Mouse (Mus musculus): ENCODE data around the gene Slc1a4. TPM values are rescaled to one million over a fixed set of nuclear protein-coding genes. Genes with fewer than 3 reads are reported as not detected.

The Slc1a4 gene
- polyA plus RNA-seq, 1 experiment from 2014 or later = 4.8 TPM

- 77% methylated on average over 11 of the region's 11 CpGs for WGBS
- no peak for DNase-seq (ENCODE audit: low spot score)
- no peak overlapping the region for H3K27ac ChIP-seq
- no peak overlapping the region for H3K4me2 ChIP-seq (ENCODE audit: low read length)
- ATAC-seq (replicated peaks; ENCODE audit: low FRiP score, low read depth) = no peak
- H3K4me1 ChIP-seq (replicated peaks; ENCODE audit: insufficient read depth, low read length) = no peaks in the 10 kb centered on the region
- H3K36me3 ChIP-seq (ENCODE audit: insufficient read depth, low read length) = no peaks in the 10 kb centered on the region
- H3K4me3 ChIP-seq (replicated peaks; ENCODE audit: low read depth, low read length) = no peak overlapping the region
- H3K27me3 ChIP-seq (ENCODE audit: insufficient read depth, low read length) = no peaks in the 10 kb centered on the region
- no peak overlapping the region for H3K9ac ChIP-seq (ENCODE audit: low read depth, low read length)
- H3K9me3 ChIP-seq (replicated peaks; ENCODE audit: low read length) = no peaks in the 10 kb centered on the region
- no peak for TF ChIP-seq CTCF (IDR thresholded peaks at IDR 0.05; ENCODE audit: low read depth)
Observed at GRCm38 (mm10) chr11:20326328-20326995, 6.1 kb downstream of the Slc1a4 start.

- 87% methylated on average over 9 of the region's 9 CpGs for WGBS
- Histone ChIP-seq H3K27ac (no peak overlapping the region), H3K4me1 (replicated peaks; ENCODE audit: insufficient read depth, low read length) (no peaks in the 10 kb centered on the region), H3K9ac (ENCODE audit: low read depth, low read length) (no peak overlapping the region), H3K27me3 (ENCODE audit: insufficient read depth, low read length) (no peaks in the 10 kb centered on the region), H3K36me3 (ENCODE audit: insufficient read depth, low read length) (no peaks in the 10 kb centered on the region), H3K4me3 (replicated peaks; ENCODE audit: low read depth, low read length) (no peak overlapping the region), H3K4me2 (ENCODE audit: low read length) (no peak overlapping the region), H3K9me3 (replicated peaks; ENCODE audit: low read length) (no peaks in the 10 kb centered on the region)
- DNase-seq (ENCODE audit: low spot score) (no peak), ATAC-seq (replicated peaks; ENCODE audit: low FRiP score, low read depth) (no peak)
- TF ChIP-seq CTCF (IDR thresholded peaks at IDR 0.05; ENCODE audit: low read depth) = no peak
Observed at GRCm38 (mm10) chr11:20325073-20325694, 7.3 kb downstream of the Slc1a4 start.

GRCm38 (mm10) chr11:20324006-20324405 lies 8.5 kb downstream of the Slc1a4 start:
- Histone ChIP-seq H3K27me3 (ENCODE audit: insufficient read depth, low read length) (no peaks in the 10 kb centered on the region), H3K36me3 (ENCODE audit: insufficient read depth, low read length) (no peaks in the 10 kb centered on the region), H3K9me3 (replicated peaks; ENCODE audit: low read length) (no peaks in the 10 kb centered on the region), H3K4me2 (ENCODE audit: low read length) (no peak overlapping the region), H3K27ac (no peak overlapping the region), H3K4me3 (replicated peaks; ENCODE audit: low read depth, low read length) (no peak overlapping the region), H3K9ac (ENCODE audit: low read depth, low read length) (no peak overlapping the region), H3K4me1 (replicated peaks; ENCODE audit: insufficient read depth, low read length) (no peaks in the 10 kb centered on the region)
- TF ChIP-seq CTCF (IDR thresholded peaks at IDR 0.05; ENCODE audit: low read depth) = no peak
- DNase-seq (ENCODE audit: low spot score) = no peak
- 98% methylated on average over 3 of the region's 3 CpGs for whole genome bisulfite sequencing
- ATAC-seq (replicated peaks; ENCODE audit: low FRiP score, low read depth) = no peak

DNA sequence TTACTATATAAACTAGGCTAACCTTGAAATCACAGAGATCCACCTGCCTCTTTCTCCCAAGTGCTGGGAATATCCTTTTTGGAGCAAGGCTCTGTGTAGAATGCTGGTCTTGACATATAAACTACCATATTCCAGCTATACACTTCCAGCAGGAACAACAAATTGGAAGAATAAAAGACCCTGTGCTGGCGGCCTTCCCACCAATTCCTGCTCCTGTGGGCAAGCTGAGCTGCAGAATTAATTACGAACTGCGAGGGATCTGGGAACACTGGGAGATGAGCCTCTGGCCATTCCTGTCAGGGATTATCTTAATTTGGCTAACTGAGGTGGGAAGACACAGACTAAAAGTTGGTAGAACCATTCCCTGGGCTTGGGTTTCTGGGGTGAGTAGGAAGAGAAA lies 10.1 kb downstream of the Slc1a4 start:
- H3K36me3 ChIP-seq (ENCODE audit: insufficient read depth, low read length) = no peaks in the 10 kb centered on the region
- no peak overlapping the region for H3K27ac ChIP-seq
- H3K4me2 ChIP-seq (ENCODE audit: low read length) = no peak overlapping the region
- H3K9ac ChIP-seq (ENCODE audit: low read depth, low read length) = no peak overlapping the region
- DNase-seq (ENCODE audit: low spot score) (no peak), ATAC-seq (replicated peaks; ENCODE audit: low FRiP score, low read depth) (no peak)
- H3K4me1 ChIP-seq (replicated peaks; ENCODE audit: insufficient read depth, low read length) = no peaks in the 10 kb centered on the region
- no peaks in the 10 kb centered on the region for H3K9me3 ChIP-seq (replicated peaks; ENCODE audit: low read length)
- H3K4me3 ChIP-seq (replicated peaks; ENCODE audit: low read depth, low read length) = no peak overlapping the region
- WGBS = 91% methylated on average over 3 of the region's 3 CpGs
- TF ChIP-seq CTCF (IDR thresholded peaks at IDR 0.05; ENCODE audit: low read depth) = no peak
- H3K27me3 ChIP-seq (ENCODE audit: insufficient read depth, low read length) = no peaks in the 10 kb centered on the region

- WGBS = 82% methylated on average over 3 of the region's 3 CpGs
- Histone ChIP-seq H3K4me1 (replicated peaks; ENCODE audit: insufficient read depth, low read length) (no peaks in the 10 kb centered on the region), H3K27me3 (ENCODE audit: insufficient read depth, low read length) (no peaks in the 10 kb centered on the region)
Observed at GRCm38 (mm10) chr11:20320661-20321060, 11.9 kb downstream of the Slc1a4 start.

DNA sequence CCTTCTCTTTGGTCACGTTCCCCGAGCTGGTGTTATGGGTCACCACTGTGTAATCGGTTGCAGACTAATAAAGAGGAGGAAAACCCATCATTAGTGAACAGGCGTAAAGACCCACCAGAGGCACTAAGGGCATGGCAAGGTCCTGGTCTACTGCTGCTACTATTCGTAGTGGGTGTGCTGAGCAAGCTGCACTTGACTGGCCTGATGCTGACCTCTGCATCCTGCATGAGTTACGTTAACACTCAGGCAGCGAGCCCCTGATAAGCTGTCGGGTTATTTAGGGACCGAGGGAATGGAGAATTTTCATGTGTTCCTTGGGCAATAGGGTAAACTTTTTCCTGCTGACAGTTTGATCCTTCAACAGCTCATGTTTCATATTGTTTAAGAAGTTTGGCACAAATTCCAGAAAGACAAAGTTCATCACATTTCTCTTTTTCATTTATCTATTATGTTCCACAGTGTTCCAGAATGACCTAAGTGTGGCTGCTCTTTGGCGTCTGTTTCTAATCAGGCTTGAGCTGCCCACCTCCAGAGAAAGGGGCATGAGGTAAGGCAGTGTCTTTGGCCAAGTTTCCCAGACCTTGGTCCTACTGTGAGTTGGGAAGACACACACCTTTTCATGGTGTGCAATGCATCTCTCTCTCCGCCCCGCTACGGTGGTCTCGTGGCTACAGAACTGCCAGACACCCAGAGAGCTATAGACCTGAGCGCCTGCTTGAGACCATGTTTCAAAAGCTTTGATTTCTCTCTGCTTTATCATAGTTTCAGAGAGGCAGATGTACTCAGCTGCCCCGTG lies 13.7 kb downstream of the Slc1a4 start:
- H3K4me2 ChIP-seq (ENCODE audit: low read length) = no peak overlapping the region
- WGBS = 67% methylated on average over 16 of the region's 16 CpGs
- H3K36me3 ChIP-seq (ENCODE audit: insufficient read depth, low read length) = no peaks in the 10 kb centered on the region
- no peak overlapping the region for H3K27ac ChIP-seq
- no peaks in the 10 kb centered on the region for H3K9me3 ChIP-seq (replicated peaks; ENCODE audit: low read length)
- no peak overlapping the region for H3K9ac ChIP-seq (ENCODE audit: low read depth, low read length)
- H3K4me3 ChIP-seq (replicated peaks; ENCODE audit: low read depth, low read length) = no peak overlapping the region
- ATAC-seq (replicated peaks; ENCODE audit: low FRiP score, low read depth) (no peak), DNase-seq (ENCODE audit: low spot score) (no peak)
- no peak for TF ChIP-seq CTCF (IDR thresholded peaks at IDR 0.05; ENCODE audit: low read depth)
- H3K27me3 ChIP-seq (ENCODE audit: insufficient read depth, low read length) = no peaks in the 10 kb centered on the region
- H3K4me1 ChIP-seq (replicated peaks; ENCODE audit: insufficient read depth, low read length) = no peaks in the 10 kb centered on the region

More at GRCm38 (mm10) chr11:20320661-20321060, 11.9 kb downstream of the Slc1a4 start:
- Histone ChIP-seq H3K27ac (no peak overlapping the region), H3K4me2 (ENCODE audit: low read length) (no peak overlapping the region), H3K4me3 (replicated peaks; ENCODE audit: low read depth, low read length) (no peak overlapping the region), H3K36me3 (ENCODE audit: insufficient read depth, low read length) (no peaks in the 10 kb centered on the region), H3K9ac (ENCODE audit: low read depth, low read length) (no peak overlapping the region), H3K9me3 (replicated peaks; ENCODE audit: low read length) (no peaks in the 10 kb centered on the region)
- TF ChIP-seq CTCF (IDR thresholded peaks at IDR 0.05; ENCODE audit: low read depth) = no peak
- DNase-seq (ENCODE audit: low spot score) (no peak), ATAC-seq (replicated peaks; ENCODE audit: low FRiP score, low read depth) (no peak)
